Mouse (Mus musculus): Measurements from ENCODE around the gene Gfra4.

DNA sequence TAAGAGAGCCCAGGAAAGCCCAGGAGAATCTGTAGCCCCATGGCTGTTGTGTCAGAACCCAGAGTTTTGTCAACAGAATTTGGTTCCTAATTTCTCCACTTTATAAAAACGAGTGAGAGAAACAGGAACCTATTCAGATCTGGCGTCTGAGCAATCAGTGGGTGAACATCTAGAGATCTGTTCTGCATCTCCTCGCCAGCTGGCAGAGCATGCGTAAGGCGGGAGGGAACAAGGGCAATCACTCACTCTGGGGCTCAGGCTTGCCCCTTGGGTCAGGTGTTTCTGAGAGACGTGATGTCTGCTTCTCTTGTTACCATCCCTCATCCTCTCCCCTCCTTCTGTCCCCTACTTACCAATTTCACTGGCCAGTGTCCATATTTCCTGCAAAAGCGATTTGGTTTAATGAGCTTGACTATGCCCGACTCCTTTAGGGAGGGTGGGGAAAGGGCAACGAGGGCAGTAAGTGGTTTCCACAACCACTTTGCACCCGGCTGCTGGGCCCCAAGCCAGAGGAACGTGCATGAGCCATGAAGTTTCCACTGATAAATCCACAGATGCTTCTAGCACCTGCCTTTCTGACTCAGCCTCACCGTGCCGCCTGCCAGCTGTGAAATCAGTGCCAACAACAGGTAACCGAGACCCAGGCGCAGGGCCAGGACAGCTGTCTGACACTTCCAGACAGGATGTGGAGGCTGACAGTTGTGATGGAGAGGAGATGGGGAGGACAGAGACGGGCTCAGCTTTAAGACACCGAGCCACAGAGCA, 5.5 kb downstream of the Gfra4 start:
- TF ChIP-seq CTCF (IDR thresholded peaks at IDR 0.05; ENCODE audit: control insufficient read depth, insufficient read depth, insufficient replicate concordance, low read depth, low read length) (no peak), POLR2A (IDR thresholded peaks at IDR 0.05; ENCODE audit: control insufficient read depth, low read depth, low read length) (no peak)

Data from testis, adult 2 months (tissue).